Mouse (Mus musculus) forebrain, embryonic 14.5 days (tissue): ENCODE results near the gene Ccdc65. TPM values are rescaled to one million over a fixed set of nuclear protein-coding genes. Genes with fewer than 3 reads are reported as not detected.
A peak's percentile ranks its signal among the peaks of the same experiment; 100 is the strongest.

Source experiments
- ATAC-seq: fragments of 200-750 bp; cut with Nextera tagmentation; 2 replicates; pipeline ENCODE4 v1.8.0; 2017; ENCODE audit warnings: mild to moderate bottlenecking, moderate library complexity
- DNase-seq: peaks from one replicate; pipeline ENCODE4 v3.0.0-alpha.2; 2015; ENCODE audit warnings: low spot score
- H3K27ac ChIP-seq: fragments of 300-500 bp; sonication (generic); 2 replicates; pipeline ENCODE4 v1.5.1; 2014; ENCODE audit warnings: low read depth, mild to moderate bottlenecking, control low read depth, low read length, moderate library complexity
- H3K27me3 ChIP-seq: fragments of 300-500 bp; sonication (generic); replicated peaks from 2 replicates; pipeline ENCODE4 v1.6.1; 2014; ENCODE audit warnings: low read length, control low read depth, mixed read lengths; ENCODE audit not compliant: control insufficient read depth, insufficient read depth
- H3K36me3 ChIP-seq: fragments of 300-500 bp; sonication (generic); 2 replicates; pipeline ENCODE4 v1.6.1; 2014; ENCODE audit warnings: low read length, control low read depth; ENCODE audit not compliant: control insufficient read depth, insufficient read depth
- H3K4me1 ChIP-seq: fragments of 300-500 bp; sonication (generic); 2 replicates; pipeline ENCODE4 v1.6.1; 2014; ENCODE audit warnings: antibody characterized with exemption, low read length, control low read depth; ENCODE audit not compliant: control insufficient read depth, insufficient read depth
- H3K4me2 ChIP-seq: fragments of 300-500 bp; sonication (generic); 2 replicates; pipeline ENCODE4 v1.6.1; 2014; ENCODE audit warnings: mild to moderate bottlenecking, control low read depth, low read length
- H3K4me3 ChIP-seq: fragments of 300-500 bp; sonication (generic); 2 replicates; pipeline ENCODE4 v1.5.1; 2014; ENCODE audit warnings: low read depth, low read length, control low read depth
- H3K9ac ChIP-seq: fragments of 300-500 bp; sonication (generic); 2 replicates; pipeline ENCODE4 v1.6.1; 2014; ENCODE audit warnings: mild to moderate bottlenecking, low read length, control low read depth, moderate library complexity
- H3K9me3 ChIP-seq: fragments of 300-500 bp; sonication (generic); replicated peaks from 2 replicates; pipeline ENCODE4 v1.6.1; 2016; ENCODE audit warnings: low read length, control low read depth, mixed read lengths; ENCODE audit not compliant: control insufficient read depth
- WGBS: fragments of 180-500 bp; shearing (Covaris S2); extraction: QIAGEN DNeasy Blood & Tissue Kit; methylation state at CpG from one replicate; pipeline ENCODE4 v1.1.7; 2014; 5-methylcytosine and 5-hydroxymethylcytosine counted together
- polyA plus RNA-seq: library from polyadenylated mRNA; unstranded; fragments of >200 nt; fragmentation: Nextera tagmentation; extraction: Ambion mirVana; gene quantifications from 2 replicates; pipeline ENCODE4 v1.2.1, GENCODE M21; 2014

Gene Ccdc65
- polyA plus RNA-seq, 1 experiment from 2014 or later: 3.3 TPM

- 25% methylated on average over 11 of the region's 11 CpGs for WGBS
- peak overlapping the region; percentile 37 for H3K4me3 ChIP-seq
- H3K4me1 ChIP-seq: peaks cover 30% of the 10 kb centered on the region
- H3K36me3 ChIP-seq: 0 out of 2 replicates have a peak, but pooled peaks cover 6% of the 10 kb centered on the region
- H3K9me3 ChIP-seq: no peaks in the 10 kb centered on the region
- peak overlapping the region; percentile 65; the same call in 1 of the 2 replicates for H3K27ac ChIP-seq
- DNase-seq (no peak), ATAC-seq (peak; percentile 26; the same call in 1 of the 2 replicates)
- peak overlapping the region; percentile 56 for H3K9ac ChIP-seq
- no peaks in the 10 kb centered on the region for H3K27me3 ChIP-seq
- peak overlapping the region; percentile 84 for H3K4me2 ChIP-seq
Observed at GRCm38 (mm10) chr15:98674994-98675545, 32.9 kb upstream of the Ccdc65 start.

- H3K27me3 ChIP-seq: no peaks in the 10 kb centered on the region
- no peaks in the 10 kb centered on the region for H3K9me3 ChIP-seq
- 0 out of 2 replicates have a peak overlapping the region, but pooled peaks have one; percentile 65 for H3K27ac ChIP-seq
- H3K9ac ChIP-seq: peak overlapping the region; percentile 56
- WGBS: 7% methylated on average over 14 of the region's 14 CpGs
- H3K4me3 ChIP-seq: peak overlapping the region; percentile 37
- no peaks in the 10 kb centered on the region for H3K36me3 ChIP-seq
- H3K4me1 ChIP-seq: peaks cover 30% of the 10 kb centered on the region
- peak overlapping the region; percentile 84 for H3K4me2 ChIP-seq
- peak; percentile 23 for DNase-seq
- ATAC-seq: no peak
Observed at GRCm38 (mm10) chr15:98675634-98676250, 32.3 kb upstream of the Ccdc65 start.

GRCm38 (mm10) chr15:98676471-98676870, 31.5 kb upstream of the Ccdc65 start:
- WGBS: under 1% methylated on average over 9 of the region's 9 CpGs
- ATAC-seq: no peak
- no peaks in the 10 kb centered on the region for H3K9me3 ChIP-seq
- DNase-seq: peak; percentile 57
- no peak overlapping the region for H3K27ac ChIP-seq
- H3K4me1 ChIP-seq: peaks cover 30% of the 10 kb centered on the region
- peak overlapping the region; percentile 56 for H3K9ac ChIP-seq
- peak overlapping the region; percentile 37 for H3K4me3 ChIP-seq
- no peaks in the 10 kb centered on the region for H3K36me3 ChIP-seq
- peak overlapping the region; percentile 84 for H3K4me2 ChIP-seq
- no peaks in the 10 kb centered on the region for H3K27me3 ChIP-seq

- Histone ChIP-seq H3K9me3 (no peaks in the 10 kb centered on the region), H3K4me3 (peak within 1 kb of the TSS; percentile 37), H3K36me3 (no peaks in the 10 kb centered on the region), H3K27ac (no peak within 1 kb of the TSS), H3K9ac (peak within 1 kb of the TSS; percentile 56), H3K4me1 (peaks cover 30% of the 10 kb centered on the region), H3K4me2 (peak within 1 kb of the TSS; percentile 84), H3K27me3 (no peaks in the 10 kb centered on the region)
- WGBS: under 1% methylated on average over 37 of the region's 37 CpGs
- peak; percentile 96 for ATAC-seq
- peak; percentile 96 for DNase-seq
Observed at GRCm38 (mm10) chr15:98676940-98677728, 30.9 kb upstream of the Ccdc65 start, which contains the start of gene Rnd1. Gene Rnd1 (minus strand): TSS chr15:98677461.

- DNase-seq (no peak), ATAC-seq (no peak)
- no peaks in the 10 kb centered on the region for H3K36me3 ChIP-seq
- no peaks in the 10 kb centered on the region for H3K9me3 ChIP-seq
- WGBS: 75% methylated on average over 7 of the region's 7 CpGs
- H3K27ac ChIP-seq: no peak overlapping the region
- H3K4me3 ChIP-seq: no peak overlapping the region
- no peak overlapping the region for H3K9ac ChIP-seq
- H3K4me1 ChIP-seq: peaks cover 30% of the 10 kb centered on the region
- H3K4me2 ChIP-seq: peak overlapping the region; percentile 84
- H3K27me3 ChIP-seq: no peaks in the 10 kb centered on the region
Observed at GRCm38 (mm10) chr15:98677977-98678376, 30.0 kb upstream of the Ccdc65 start.

- Histone ChIP-seq H3K27ac (no peak overlapping the region), H3K4me1 (peaks cover 9% of the 10 kb centered on the region; the same call in 1 of the 2 replicates), H3K36me3 (no peaks in the 10 kb centered on the region), H3K27me3 (no peaks in the 10 kb centered on the region), H3K4me3 (no peak overlapping the region), H3K9ac (no peak overlapping the region), H3K9me3 (no peaks in the 10 kb centered on the region), H3K4me2 (no peak overlapping the region)
- DNase-seq: no peak
- no peak for ATAC-seq
- WGBS: 91% methylated on average over 8 of the region's 8 CpGs
Observed at GRCm38 (mm10) chr15:98680660-98681059, 27.3 kb upstream of the Ccdc65 start.

GRCm38 (mm10) chr15:98681633-98682032, 26.4 kb upstream of the Ccdc65 start:
- Histone ChIP-seq H3K36me3 (no peaks in the 10 kb centered on the region), H3K27me3 (no peaks in the 10 kb centered on the region)
- WGBS: 81% methylated on average over 7 of the region's 7 CpGs

GRCm38 (mm10) chr15:98683177-98683576, 24.8 kb upstream of the Ccdc65 start:
- DNase-seq: no peak
- H3K27me3 ChIP-seq: no peaks in the 10 kb centered on the region
- H3K36me3 ChIP-seq: no peaks in the 10 kb centered on the region
- 73% methylated on average over 10 of the region's 10 CpGs for WGBS
- H3K27ac ChIP-seq: no peak overlapping the region
- no peak overlapping the region for H3K4me3 ChIP-seq
- no peaks in the 10 kb centered on the region for H3K4me1 ChIP-seq
- no peak overlapping the region for H3K9ac ChIP-seq
- no peak for ATAC-seq
- H3K4me2 ChIP-seq: no peak overlapping the region
- no peaks in the 10 kb centered on the region for H3K9me3 ChIP-seq

More at GRCm38 (mm10) chr15:98681633-98682032, 26.4 kb upstream of the Ccdc65 start:
- no peak overlapping the region for H3K27ac ChIP-seq
- H3K9me3 ChIP-seq: no peaks in the 10 kb centered on the region
- H3K9ac ChIP-seq: no peak overlapping the region
- ATAC-seq: no peak
- no peak for DNase-seq
- no peak overlapping the region for H3K4me3 ChIP-seq
- H3K4me1 ChIP-seq: peaks cover 2% of the 10 kb centered on the region; the same call in 1 of the 2 replicates
- H3K4me2 ChIP-seq: no peak overlapping the region
